Mouse (Mus musculus) neutrophil, adult 65 days (primary cell): ENCODE data around the gene Pik3ap1. TPM values are rescaled to one million over a fixed set of nuclear protein-coding genes. Genes with fewer than 3 reads are reported as not detected.

Experiments used
- total RNA-seq: library from RNA; stranded (reverse); gene quantifications from 2 replicates; pipeline ENCODE4 v1.2.4, GENCODE M21; 2023

Gene Pik3ap1
- total RNA-seq: 126 and 197 TPM in 2 replicates

GRCm38 (mm10) chr19:41384922-41385508 is at the start of gene Pik3ap1:
Gene Pik3ap1, minus strand, starts transcription at chr19:41385102.

DNA sequence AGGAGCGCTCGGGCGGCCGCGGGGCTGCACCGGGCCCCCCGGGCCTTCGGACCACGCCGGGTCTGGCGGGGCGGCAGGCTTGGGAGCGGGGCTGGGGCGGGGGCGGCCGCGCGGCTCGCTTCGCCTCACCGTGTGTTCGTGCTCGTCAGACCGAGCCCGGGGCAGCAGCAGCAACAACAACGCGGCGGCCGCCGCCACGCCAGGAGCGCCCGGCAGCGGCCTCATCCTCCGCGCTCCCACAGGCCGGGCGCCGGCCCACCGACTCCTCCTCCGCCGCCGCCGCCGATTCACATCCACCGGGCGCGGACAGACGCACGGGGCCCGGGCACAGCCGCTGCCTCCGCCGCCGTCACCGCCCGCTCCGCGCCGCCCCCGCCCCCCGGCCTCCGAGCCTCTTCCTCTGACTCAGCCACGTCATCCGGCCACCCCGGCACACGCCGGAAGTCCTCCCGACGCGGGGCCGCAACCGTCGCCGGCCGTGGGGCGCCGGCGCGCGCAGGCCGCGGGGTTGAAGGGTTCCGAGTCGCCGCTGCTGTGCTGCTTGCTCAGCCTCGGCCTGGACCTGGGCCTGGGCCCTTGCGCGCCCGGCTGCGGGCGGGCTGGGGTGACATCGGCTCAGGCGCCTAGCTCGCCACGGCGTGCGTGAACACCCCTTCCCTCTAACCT is 121.1 kb downstream of the Pik3ap1 start, which contains the start of gene Tm9sf3:
Gene Tm9sf3 (minus strand): TSS at position 368 of the 666 bp plus-strand sequence.

Other genes starting within 250 kb of the Pik3ap1 start
- gene Tll2, start 178.3 kb downstream of the Pik3ap1 start, total RNA-seq: not detected in 2 replicates
- gene Tm9sf3, start 121.1 kb downstream of the Pik3ap1 start, total RNA-seq: 79.6 and 85.3 TPM in 2 replicates
- gene Lcor, start 97.5 kb upstream of the Pik3ap1 start, total RNA-seq: 26.0 and 33.8 TPM in 2 replicates
- 24.1 and 33.5 TPM in 2 replicates for gene Gm340, start 197.3 kb upstream of the Pik3ap1 start, total RNA-seq